Mouse (Mus musculus): ENCODE data around the gene Slc39a2. TPM values are rescaled to one million over a fixed set of nuclear protein-coding genes. Genes with fewer than 3 reads are reported as not detected.
"Not testable (repeated sequence)": the region's sequence is repeated elsewhere in the genome, so short reads cannot be mapped to it uniquely, and the experiment has no call there.

The Slc39a2 gene
- total and polyA plus RNA-seq, 2 experiments from 2014 or later = 0.39 to 2.5 TPM

DNA sequence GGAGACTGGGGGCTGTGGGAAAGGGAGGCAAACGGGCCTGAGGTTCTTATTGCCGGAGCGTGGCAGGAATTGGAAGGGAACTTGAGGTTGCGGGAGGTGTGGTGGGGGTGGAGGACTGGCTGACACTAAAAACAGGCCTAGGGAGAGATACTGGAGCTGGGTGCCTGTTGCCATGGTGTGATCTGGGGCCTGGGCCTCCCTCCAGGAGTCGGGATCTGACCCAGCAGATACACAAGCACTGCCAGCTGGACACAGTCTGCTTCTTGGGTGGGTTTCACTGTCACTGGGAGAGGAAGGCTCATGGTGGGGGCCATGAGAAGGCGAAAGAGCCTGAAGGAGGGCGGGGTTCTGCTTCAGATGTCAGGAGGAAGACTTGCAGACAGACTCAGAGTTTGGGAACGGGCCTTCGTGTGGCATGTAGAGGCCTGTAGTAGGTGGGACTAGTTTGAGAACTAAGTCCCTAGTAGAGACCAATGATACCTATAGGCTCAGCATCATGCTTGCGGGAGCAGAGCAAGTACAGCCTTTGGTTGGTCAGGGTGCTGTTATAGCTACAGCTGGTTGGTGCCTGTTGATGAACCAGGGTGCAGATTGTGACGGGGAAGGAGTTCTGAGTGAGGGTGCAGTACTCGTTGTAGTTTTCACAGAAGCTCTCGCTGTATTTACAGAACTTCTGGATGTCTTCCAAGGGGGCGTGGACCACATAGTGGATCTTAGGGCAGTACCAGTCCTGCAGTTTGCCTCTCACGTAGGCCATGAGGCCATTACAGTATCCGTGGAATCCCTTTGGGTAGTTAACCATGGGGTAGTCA is 29.3 kb downstream of the Slc39a2 start:
- no peak for TF ChIP-seq CTCF (IDR thresholded peaks at IDR 0.05; ENCODE audit: low read depth)
- Histone ChIP-seq H3K4me1 (ENCODE audit: insufficient read depth) (no peaks in the 10 kb centered on the region), H3K9me3 (ENCODE audit: low read length) (no peaks in the 10 kb centered on the region), H3K36me3 (ENCODE audit: insufficient read depth) (no peaks in the 10 kb centered on the region), H3K27me3 (ENCODE audit: insufficient read depth, low read length) (no peaks in the 10 kb centered on the region), H3K4me2 (ENCODE audit: low read depth) (no peak overlapping the region), H3K4me3 (ENCODE audit: low read depth, low read length) (no peak overlapping the region), H3K27ac (ENCODE audit: low read depth, low read length) (peak overlapping the region; percentile 5; the same call in 1 of the 2 replicates), H3K9ac (no peak overlapping the region)
- WGBS = 58% methylated on average over 16 of the region's 16 CpGs
- ATAC-seq (peak; percentile 84), DNase-seq (peak; percentile 57)

DNA sequence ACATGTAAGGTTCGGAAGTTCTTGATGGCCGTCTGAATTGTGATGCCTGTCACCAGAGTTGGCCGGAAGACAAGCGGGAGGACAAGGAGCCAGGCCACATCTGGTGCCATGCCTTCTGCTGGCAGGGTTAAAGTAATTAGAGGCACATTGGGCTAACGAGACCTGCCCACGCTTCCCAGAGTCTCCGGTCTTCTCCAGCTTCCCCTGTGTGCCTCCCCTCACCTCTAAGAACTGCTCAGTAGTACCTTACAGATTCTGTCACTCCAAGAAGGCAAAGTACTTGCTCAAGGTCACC is 29.8 kb downstream of the Slc39a2 start, which contains the start of gene Rnase13:
Gene Rnase13, minus strand, starts transcription at position 203 of the 295 bp plus-strand sequence.
- Histone ChIP-seq H3K4me1 (ENCODE audit: insufficient read depth) (no peaks in the 10 kb centered on the region), H3K4me2 (ENCODE audit: low read depth) (no peak within 1 kb of the TSS), H3K9ac (no peak within 1 kb of the TSS), H3K4me3 (ENCODE audit: low read depth, low read length) (no peak within 1 kb of the TSS), H3K36me3 (ENCODE audit: insufficient read depth) (no peaks in the 10 kb centered on the region), H3K27ac (ENCODE audit: low read depth, low read length) (peak within 1 kb of the TSS; percentile 5; the same call in 1 of the 2 replicates), H3K27me3 (ENCODE audit: insufficient read depth, low read length) (no peaks in the 10 kb centered on the region), H3K9me3 (ENCODE audit: low read length) (no peaks in the 10 kb centered on the region)
- no peak for TF ChIP-seq CTCF (IDR thresholded peaks at IDR 0.05; ENCODE audit: low read depth)
- DNase-seq (no peak), ATAC-seq (no peak)
- 57% methylated on average over 7 of the region's 7 CpGs for WGBS

DNA sequence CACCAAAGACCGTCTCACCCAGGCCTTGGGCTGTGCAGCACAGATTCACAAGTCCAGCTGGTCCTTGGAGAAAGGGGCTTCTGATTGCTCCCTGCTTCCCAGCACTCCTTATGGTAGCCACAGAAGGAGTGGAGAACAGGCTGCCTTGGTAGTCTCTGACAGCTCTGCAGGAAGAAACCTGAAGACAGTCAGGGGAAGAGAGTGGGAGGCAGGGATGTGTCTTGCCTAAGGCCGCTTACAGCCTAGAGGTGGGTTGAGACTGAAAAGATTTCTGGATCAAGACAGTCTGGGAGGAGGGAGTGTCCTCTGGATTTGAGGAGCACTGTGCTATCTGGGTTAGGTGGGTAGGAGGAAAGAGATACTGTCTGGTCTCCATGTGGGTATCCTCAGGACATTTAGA is 30.2 kb downstream of the Slc39a2 start:
- ATAC-seq (no peak), DNase-seq (no peak)
- WGBS = 81% methylated on average over 2 of the region's 2 CpGs
- no peak for TF ChIP-seq CTCF (IDR thresholded peaks at IDR 0.05; ENCODE audit: low read depth)
- no peaks in the 10 kb centered on the region for H3K27me3 ChIP-seq (ENCODE audit: insufficient read depth, low read length)
- no peak overlapping the region for H3K9ac ChIP-seq
- H3K27ac ChIP-seq (ENCODE audit: low read depth, low read length) = no peak overlapping the region
- no peaks in the 10 kb centered on the region for H3K36me3 ChIP-seq (ENCODE audit: insufficient read depth)
- no peak overlapping the region for H3K4me3 ChIP-seq (ENCODE audit: low read depth, low read length)
- H3K9me3 ChIP-seq (ENCODE audit: low read length) = no peaks in the 10 kb centered on the region
- H3K4me2 ChIP-seq (ENCODE audit: low read depth) = no peak overlapping the region
- H3K4me1 ChIP-seq (ENCODE audit: insufficient read depth) = no peaks in the 10 kb centered on the region

DNA sequence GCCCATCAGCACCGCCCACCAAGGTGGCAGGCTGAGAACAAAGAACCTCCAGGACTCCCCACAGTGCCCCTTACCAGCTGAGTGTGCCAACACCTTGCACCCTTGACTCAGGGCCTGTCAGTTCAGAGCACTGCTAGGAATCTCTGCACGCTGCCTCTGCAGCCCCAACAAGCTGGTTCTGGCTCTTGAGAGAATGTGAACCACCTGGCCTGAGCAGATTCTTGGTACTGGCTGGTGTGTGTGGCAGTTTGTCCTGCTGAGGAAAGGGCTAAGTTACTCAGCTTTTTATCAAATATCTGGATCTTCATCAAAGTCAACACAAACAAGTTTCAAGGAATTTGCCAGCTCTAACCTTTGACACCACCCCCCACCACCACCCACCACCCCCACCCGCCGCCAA is 30.8 kb downstream of the Slc39a2 start:
- no peak overlapping the region for H3K9ac ChIP-seq
- ATAC-seq (no peak), DNase-seq (no peak)
- H3K27me3 ChIP-seq (ENCODE audit: insufficient read depth, low read length) = no peaks in the 10 kb centered on the region
- no peak overlapping the region for H3K4me2 ChIP-seq (ENCODE audit: low read depth)
- no peak for TF ChIP-seq CTCF (IDR thresholded peaks at IDR 0.05; ENCODE audit: low read depth)
- no peak overlapping the region for H3K27ac ChIP-seq (ENCODE audit: low read depth, low read length)
- H3K36me3 ChIP-seq (ENCODE audit: insufficient read depth) = no peaks in the 10 kb centered on the region
- H3K9me3 ChIP-seq (ENCODE audit: low read length) = no peaks in the 10 kb centered on the region
- H3K4me3 ChIP-seq (ENCODE audit: low read depth, low read length) = no peak overlapping the region
- no peaks in the 10 kb centered on the region for H3K4me1 ChIP-seq (ENCODE audit: insufficient read depth)
- 85% methylated on average over 4 of the region's 4 CpGs for WGBS

DNA sequence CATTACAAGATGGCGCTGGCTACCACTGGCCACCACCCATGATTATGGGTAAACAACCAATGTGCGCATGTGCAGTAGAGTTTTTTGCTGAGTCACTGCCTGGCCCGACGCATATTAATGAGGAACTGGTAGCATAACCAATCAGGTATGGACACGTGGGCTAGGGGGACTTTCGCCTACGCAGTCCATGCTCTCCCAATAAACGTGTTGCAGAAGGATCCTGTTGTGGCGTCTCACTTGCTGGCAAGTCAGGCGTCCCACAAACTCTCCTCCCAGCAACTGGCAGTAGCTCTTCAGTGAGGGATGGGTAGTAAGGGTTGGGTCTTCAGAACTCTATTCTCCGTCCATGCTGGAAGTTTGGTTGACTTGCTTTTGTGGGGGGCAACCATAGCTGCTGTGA is 34.2 kb downstream of the Slc39a2 start:
- H3K27ac ChIP-seq (ENCODE audit: low read depth, low read length); H3K9ac ChIP-seq; ATAC-seq; H3K9me3 ChIP-seq (ENCODE audit: low read length); H3K27me3 ChIP-seq (ENCODE audit: insufficient read depth, low read length); H3K4me3 ChIP-seq (ENCODE audit: low read depth, low read length); H3K36me3 ChIP-seq (ENCODE audit: insufficient read depth); H3K4me2 ChIP-seq (ENCODE audit: low read depth); DNase-seq; H3K4me1 ChIP-seq (ENCODE audit: insufficient read depth): not testable (repeated sequence)
- WGBS = 93% methylated on average over 11 of the region's 11 CpGs

DNA sequence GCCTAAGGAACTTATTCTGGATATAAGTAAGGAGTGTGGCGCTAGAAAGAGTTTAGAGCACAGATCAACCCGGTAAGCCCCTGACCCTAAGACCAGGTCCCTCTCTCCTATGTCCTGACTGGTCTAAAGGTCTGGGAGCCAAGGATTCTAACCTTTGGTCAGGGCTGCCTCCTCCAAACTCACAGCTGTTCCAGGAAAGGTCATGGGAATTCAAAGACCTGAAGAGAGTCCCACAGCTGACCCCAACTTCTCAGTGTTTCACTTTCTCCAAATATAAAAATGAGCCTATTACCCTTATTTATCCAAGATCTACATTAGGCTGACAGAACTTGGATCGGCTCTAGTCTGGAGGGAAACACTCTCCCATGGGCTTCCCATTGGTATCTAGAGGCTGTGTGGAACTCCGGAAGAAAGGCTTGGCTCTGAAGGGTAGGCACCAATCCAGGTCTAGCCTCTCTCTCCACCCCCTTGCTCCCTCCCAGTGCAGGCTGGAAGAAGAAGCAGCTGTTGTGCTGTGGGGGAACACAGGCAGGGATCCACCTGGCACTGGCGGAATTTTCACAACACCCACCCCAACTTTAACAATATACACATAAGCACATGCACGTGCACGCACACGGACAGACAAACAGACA is 36.7 kb downstream of the Slc39a2 start:
- Histone ChIP-seq H3K4me1 (ENCODE audit: insufficient read depth) (no peaks in the 10 kb centered on the region), H3K4me3 (ENCODE audit: low read depth, low read length) (no peak overlapping the region), H3K27me3 (ENCODE audit: insufficient read depth, low read length) (no peaks in the 10 kb centered on the region), H3K9ac (no peak overlapping the region), H3K9me3 (ENCODE audit: low read length) (no peaks in the 10 kb centered on the region), H3K4me2 (ENCODE audit: low read depth) (no peak overlapping the region), H3K36me3 (ENCODE audit: insufficient read depth) (no peaks in the 10 kb centered on the region), H3K27ac (ENCODE audit: low read depth, low read length) (peak overlapping the region; percentile 69; the same call in 1 of the 2 replicates)
- ATAC-seq (peak; percentile 60), DNase-seq (peak; percentile 64)
- WGBS = 61% methylated on average over 8 of the region's 8 CpGs
- no peak for TF ChIP-seq CTCF (IDR thresholded peaks at IDR 0.05; ENCODE audit: low read depth)

DNA sequence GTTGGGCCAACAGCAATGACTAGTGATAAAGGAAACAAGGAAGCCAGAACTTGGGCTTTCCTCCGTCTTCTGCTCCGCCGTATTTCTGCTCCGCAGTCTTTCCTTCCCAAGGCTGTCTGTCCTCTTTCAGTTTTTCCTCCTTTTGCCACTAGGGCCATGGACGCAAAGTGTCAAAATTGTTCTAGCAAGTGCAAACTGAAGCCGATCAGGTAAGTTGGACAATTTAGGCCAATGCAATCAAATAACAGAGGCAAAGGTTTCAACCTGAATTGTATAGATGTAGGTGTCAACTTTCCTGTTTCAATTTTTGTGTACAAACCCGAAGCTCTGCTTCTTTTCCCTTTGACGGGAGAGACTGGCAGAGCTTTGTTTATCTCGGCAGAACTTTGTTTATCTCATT is 37.3 kb downstream of the Slc39a2 start:
- H3K36me3 ChIP-seq (ENCODE audit: insufficient read depth) = no peaks in the 10 kb centered on the region
- no peaks in the 10 kb centered on the region for H3K4me1 ChIP-seq (ENCODE audit: insufficient read depth)
- 0 out of 2 replicates have a peak, but pooled peaks have one; percentile 22 for TF ChIP-seq CTCF (IDR thresholded peaks at IDR 0.05; ENCODE audit: low read depth)
- H3K4me2 ChIP-seq (ENCODE audit: low read depth) = no peak overlapping the region
- WGBS = 47% methylated on average over 9 of the region's 9 CpGs
- no peak overlapping the region for H3K4me3 ChIP-seq (ENCODE audit: low read depth, low read length)
- H3K27me3 ChIP-seq (ENCODE audit: insufficient read depth, low read length) = no peaks in the 10 kb centered on the region
- H3K9ac ChIP-seq = no peak overlapping the region
- ATAC-seq (no peak), DNase-seq (no peak)
- H3K27ac ChIP-seq (ENCODE audit: low read depth, low read length) = peak overlapping the region; percentile 69
- no peaks in the 10 kb centered on the region for H3K9me3 ChIP-seq (ENCODE audit: low read length)
